Mouse (Mus musculus) liver, adult 2 months (tissue): ENCODE data around the gene Tmem178b.

ENCODE experiments used
- CTCF ChIP-seq: fragments of 200-500 bp; IDR thresholded peaks from 2 replicates; pipeline ENCODE4 v1.5.1; 2011; ENCODE audit warnings: low read depth, low read length, control low read depth
- POLR2A ChIP-seq: fragments of 200-500 bp; IDR thresholded peaks from 2 replicates; pipeline ENCODE4 v1.6.1; 2011; ENCODE audit warnings: low read length, control low read depth; ENCODE audit not compliant: insufficient read depth; ENCODE audit errors: extremely low read depth

DNA sequence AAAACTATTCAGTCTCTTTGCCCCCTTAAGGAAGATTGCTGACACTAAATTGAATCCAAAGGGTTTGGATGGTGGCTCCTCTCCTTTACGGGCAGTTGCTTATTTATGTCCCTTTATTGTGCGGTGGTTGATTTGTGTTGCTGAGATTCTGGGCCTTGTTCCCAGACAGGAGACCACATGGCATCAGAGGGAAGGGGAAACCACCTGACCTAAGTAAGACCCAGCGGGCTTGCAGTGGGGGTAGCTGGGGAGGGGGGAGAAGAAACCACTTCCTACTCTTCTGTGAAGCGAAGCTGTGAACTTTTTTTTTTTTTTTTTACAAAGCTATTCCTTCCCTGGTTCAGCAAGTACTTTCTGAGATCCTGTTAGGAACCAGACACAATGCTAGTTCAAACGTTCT, 269.5 kb downstream of the Tmem178b start:
- TF ChIP-seq CTCF (no peak), POLR2A (no peak)
